Mouse (Mus musculus) limb, embryonic 13.5 days (tissue): ENCODE measurements around the gene Pgm2l1. TPM values are rescaled to one million over a fixed set of nuclear protein-coding genes. Genes with fewer than 3 reads are reported as not detected.
"Not testable (repeated sequence)": the region's sequence is repeated elsewhere in the genome, so short reads cannot be mapped to it uniquely, and the experiment has no call there.

Experiments used
- ATAC-seq: fragments of 200-750 bp; cut with Nextera tagmentation; 2 replicates; pipeline ENCODE4 v1.8.0; 2017; ENCODE audit warnings: low read depth, moderate number of reproducible peaks, moderate TSS enrichment; ENCODE audit not compliant: low FRiP score
- H3K27ac ChIP-seq: fragments of 300-500 bp; sonication (generic); 2 replicates; pipeline ENCODE4 v1.5.1; 2015; ENCODE audit warnings: inconsistent platforms, mild to moderate bottlenecking, moderate library complexity
- H3K27me3 ChIP-seq: fragments of 300-500 bp; sonication (generic); 2 replicates; pipeline ENCODE4 v1.6.1; 2015; ENCODE audit warnings: mild to moderate bottlenecking, inconsistent platforms
- H3K36me3 ChIP-seq: fragments of 300-500 bp; sonication (generic); 2 replicates; pipeline ENCODE4 v1.6.1; 2015; ENCODE audit warnings: inconsistent platforms, mild to moderate bottlenecking, moderate library complexity
- H3K4me1 ChIP-seq: fragments of 300-500 bp; sonication (generic); 2 replicates; pipeline ENCODE4 v1.6.1; 2015; ENCODE audit warnings: inconsistent platforms
- H3K4me2 ChIP-seq: fragments of 300-500 bp; sonication (generic); replicated peaks from 2 replicates; pipeline ENCODE4 v1.6.1; 2015; ENCODE audit warnings: inconsistent platforms, mild to moderate bottlenecking, moderate library complexity
- H3K4me3 ChIP-seq: fragments of 300-500 bp; sonication (generic); 2 replicates; pipeline ENCODE4 v1.5.1; 2015; ENCODE audit warnings: moderate library complexity, mild to moderate bottlenecking, inconsistent platforms
- H3K9ac ChIP-seq: fragments of 300-500 bp; sonication (generic); 2 replicates; pipeline ENCODE4 v1.6.1; 2015; ENCODE audit warnings: mild to moderate bottlenecking, inconsistent platforms
- H3K9me3 ChIP-seq: fragments of 300-500 bp; sonication (generic); 2 replicates; pipeline ENCODE4 v1.6.1; 2016; ENCODE audit warnings: inconsistent platforms
- WGBS: fragments of 180-500 bp; shearing (Covaris S2); methylation state at CpG from one replicate; pipeline ENCODE4 v1.1.7; 2015; 5-methylcytosine and 5-hydroxymethylcytosine counted together
- polyA plus RNA-seq: library from polyadenylated mRNA; unstranded; fragments of >200 nt; fragmentation: Nextera tagmentation; extraction: Ambion mirVana; gene quantifications from 2 replicates; pipeline ENCODE4 v1.2.1, GENCODE M21; 2015

The Pgm2l1 gene
- polyA plus RNA-seq, 1 experiment from 2014 or later: 4.3 TPM

GRCm38 (mm10) chr7:100233681-100234080, 6.5 kb downstream of the Pgm2l1 start:
- H3K4me1 ChIP-seq: peaks cover 4% of the 10 kb centered on the region
- H3K4me3 ChIP-seq: no peak overlapping the region
- no peaks in the 10 kb centered on the region for H3K27me3 ChIP-seq
- H3K27ac ChIP-seq: no peak overlapping the region
- H3K9me3 ChIP-seq: no peaks in the 10 kb centered on the region
- H3K4me2 ChIP-seq: no peak overlapping the region
- 0 out of 2 replicates have a peak, but pooled peaks cover 3% of the 10 kb centered on the region for H3K36me3 ChIP-seq
- H3K9ac ChIP-seq: no peak overlapping the region
- ATAC-seq: no peak

- no peak for ATAC-seq
- Histone ChIP-seq H3K36me3 (0 out of 2 replicates have a peak, but pooled peaks cover 3% of the 10 kb centered on the region), H3K4me3 (no peak overlapping the region), H3K27me3 (no peaks in the 10 kb centered on the region), H3K9me3 (no peaks in the 10 kb centered on the region), H3K9ac (no peak overlapping the region), H3K4me1 (peaks cover 3% of the 10 kb centered on the region; the same call in 1 of the 2 replicates), H3K4me2 (no peak overlapping the region), H3K27ac (no peak overlapping the region)
- WGBS: 64% methylated on average over 7 of the region's 7 CpGs
Observed at GRCm38 (mm10) chr7:100234264-100234885, 7.2 kb downstream of the Pgm2l1 start.

- H3K4me2 ChIP-seq: no peak overlapping the region
- H3K27ac ChIP-seq: no peak overlapping the region
- H3K4me1 ChIP-seq: no peaks in the 10 kb centered on the region
- no peaks in the 10 kb centered on the region for H3K9me3 ChIP-seq
- H3K27me3 ChIP-seq: no peaks in the 10 kb centered on the region
- no peak for ATAC-seq
- H3K36me3 ChIP-seq: 0 out of 2 replicates have a peak, but pooled peaks cover 3% of the 10 kb centered on the region
- H3K4me3 ChIP-seq: no peak overlapping the region
- WGBS: 87% methylated on average over 1 of the region's 1 CpGs
- no peak overlapping the region for H3K9ac ChIP-seq
Observed at GRCm38 (mm10) chr7:100238271-100238670, 11.1 kb downstream of the Pgm2l1 start.

GRCm38 (mm10) chr7:100240601-100241000, 13.4 kb downstream of the Pgm2l1 start:
- WGBS: 42% methylated on average over 2 of the region's 2 CpGs
- Histone ChIP-seq H3K4me1 (no peaks in the 10 kb centered on the region), H3K4me2 (no peak overlapping the region), H3K4me3 (no peak overlapping the region), H3K36me3 (no peaks in the 10 kb centered on the region), H3K9ac (no peak overlapping the region), H3K27ac (no peak overlapping the region), H3K9me3 (no peaks in the 10 kb centered on the region), H3K27me3 (no peaks in the 10 kb centered on the region)
- ATAC-seq: no peak

GRCm38 (mm10) chr7:100243007-100243406, 15.8 kb downstream of the Pgm2l1 start:
- H3K4me2 ChIP-seq: no peak overlapping the region
- no peaks in the 10 kb centered on the region for H3K36me3 ChIP-seq
- no peak overlapping the region for H3K9ac ChIP-seq
- ATAC-seq: no peak
- H3K27me3 ChIP-seq: no peaks in the 10 kb centered on the region
- no peak overlapping the region for H3K27ac ChIP-seq
- H3K4me1 ChIP-seq: no peaks in the 10 kb centered on the region
- no peak overlapping the region for H3K4me3 ChIP-seq
- no peaks in the 10 kb centered on the region for H3K9me3 ChIP-seq
- WGBS: 85% methylated on average over 1 of the region's 1 CpGs

- no peaks in the 10 kb centered on the region for H3K9me3 ChIP-seq
- ATAC-seq: no peak
- no peak overlapping the region for H3K4me3 ChIP-seq
- H3K36me3 ChIP-seq: no peaks in the 10 kb centered on the region
- no peak overlapping the region for H3K9ac ChIP-seq
- WGBS: 82% methylated on average over 4 of the region's 4 CpGs
- H3K4me2 ChIP-seq: no peak overlapping the region
- no peak overlapping the region for H3K27ac ChIP-seq
- no peaks in the 10 kb centered on the region for H3K4me1 ChIP-seq
- H3K27me3 ChIP-seq: no peaks in the 10 kb centered on the region
Observed at GRCm38 (mm10) chr7:100244225-100244624, 17.0 kb downstream of the Pgm2l1 start.

- Histone ChIP-seq H3K4me3 (no peak overlapping the region), H3K27me3 (no peaks in the 10 kb centered on the region), H3K9ac (no peak overlapping the region), H3K4me1 (no peaks in the 10 kb centered on the region), H3K36me3 (no peaks in the 10 kb centered on the region), H3K4me2 (no peak overlapping the region), H3K9me3 (no peaks in the 10 kb centered on the region), H3K27ac (no peak overlapping the region)
- no peak for ATAC-seq
- 94% methylated on average over 3 of the region's 3 CpGs for WGBS
Observed at GRCm38 (mm10) chr7:100245176-100245575, 18.0 kb downstream of the Pgm2l1 start.

- Histone ChIP-seq H3K36me3 (peaks cover 31% of the 10 kb centered on the region), H3K4me2 (no peak overlapping the region), H3K4me3 (no peak overlapping the region), H3K9me3 (no peaks in the 10 kb centered on the region), H3K9ac (no peak overlapping the region), H3K27me3 (no peaks in the 10 kb centered on the region), H3K4me1 (no peaks in the 10 kb centered on the region), H3K27ac (no peak overlapping the region)
- no peak for ATAC-seq
- 92% methylated on average over 5 of the region's 5 CpGs for WGBS
Observed at GRCm38 (mm10) chr7:100250667-100251066, 23.5 kb downstream of the Pgm2l1 start.

GRCm38 (mm10) chr7:100262350-100262749, 35.2 kb downstream of the Pgm2l1 start:
- H3K27me3 ChIP-seq: no peaks in the 10 kb centered on the region
- 85% methylated on average over 3 of the region's 3 CpGs for WGBS
- peaks cover 29% of the 10 kb centered on the region for H3K36me3 ChIP-seq
- H3K4me2 ChIP-seq: no peak overlapping the region
- H3K4me3 ChIP-seq: no peak overlapping the region
- no peaks in the 10 kb centered on the region for H3K4me1 ChIP-seq
- H3K27ac ChIP-seq: no peak overlapping the region
- no peak overlapping the region for H3K9ac ChIP-seq
- H3K9me3 ChIP-seq: no peaks in the 10 kb centered on the region
- no peak for ATAC-seq

GRCm38 (mm10) chr7:100264934-100265333, 37.7 kb downstream of the Pgm2l1 start:
- ATAC-seq, H3K4me2 ChIP-seq, H3K9ac ChIP-seq, H3K4me1 ChIP-seq, H3K27ac ChIP-seq, H3K4me3 ChIP-seq, H3K9me3 ChIP-seq, H3K27me3 ChIP-seq: not testable (repeated sequence)
- 47% methylated on average over 17 of the region's 17 CpGs for WGBS
- peaks cover 34% of the 10 kb centered on the region for H3K36me3 ChIP-seq

GRCm38 (mm10) chr7:100272369-100272768, 45.2 kb downstream of the Pgm2l1 start:
- no peaks in the 10 kb centered on the region for H3K27me3 ChIP-seq
- H3K4me3 ChIP-seq: no peak overlapping the region
- WGBS: 95% methylated on average over 8 of the region's 8 CpGs
- H3K36me3 ChIP-seq: peaks cover 14% of the 10 kb centered on the region
- H3K4me2 ChIP-seq: no peak overlapping the region
- H3K4me1 ChIP-seq: no peaks in the 10 kb centered on the region
- ATAC-seq: no peak
- H3K9me3 ChIP-seq: no peaks in the 10 kb centered on the region
- no peak overlapping the region for H3K9ac ChIP-seq
- H3K27ac ChIP-seq: no peak overlapping the region

GRCm38 (mm10) chr7:100274507-100274906, 47.3 kb downstream of the Pgm2l1 start:
- H3K27me3 ChIP-seq: no peaks in the 10 kb centered on the region
- no peak overlapping the region for H3K27ac ChIP-seq
- 75% methylated on average over 6 of the region's 6 CpGs for WGBS
- peaks cover 11% of the 10 kb centered on the region for H3K36me3 ChIP-seq
- no peak overlapping the region for H3K9ac ChIP-seq
- H3K4me3 ChIP-seq: no peak overlapping the region
- ATAC-seq: no peak
- H3K4me2 ChIP-seq: no peak overlapping the region
- no peaks in the 10 kb centered on the region for H3K4me1 ChIP-seq
- H3K9me3 ChIP-seq: no peaks in the 10 kb centered on the region

- no peak overlapping the region for H3K27ac ChIP-seq
- no peak overlapping the region for H3K4me2 ChIP-seq
- 48% methylated on average over 2 of the region's 2 CpGs for WGBS
- H3K9me3 ChIP-seq: no peaks in the 10 kb centered on the region
- peaks cover 6% of the 10 kb centered on the region; the same call in 1 of the 2 replicates for H3K36me3 ChIP-seq
- H3K4me3 ChIP-seq: no peak overlapping the region
- H3K9ac ChIP-seq: no peak overlapping the region
- ATAC-seq: no peak
- no peaks in the 10 kb centered on the region for H3K4me1 ChIP-seq
- no peaks in the 10 kb centered on the region for H3K27me3 ChIP-seq
Observed at GRCm38 (mm10) chr7:100276397-100276796, 49.2 kb downstream of the Pgm2l1 start.
